Mouse (Mus musculus): ENCODE measurements around the gene Eps8l2.

Eps8l2 gene

DNA sequence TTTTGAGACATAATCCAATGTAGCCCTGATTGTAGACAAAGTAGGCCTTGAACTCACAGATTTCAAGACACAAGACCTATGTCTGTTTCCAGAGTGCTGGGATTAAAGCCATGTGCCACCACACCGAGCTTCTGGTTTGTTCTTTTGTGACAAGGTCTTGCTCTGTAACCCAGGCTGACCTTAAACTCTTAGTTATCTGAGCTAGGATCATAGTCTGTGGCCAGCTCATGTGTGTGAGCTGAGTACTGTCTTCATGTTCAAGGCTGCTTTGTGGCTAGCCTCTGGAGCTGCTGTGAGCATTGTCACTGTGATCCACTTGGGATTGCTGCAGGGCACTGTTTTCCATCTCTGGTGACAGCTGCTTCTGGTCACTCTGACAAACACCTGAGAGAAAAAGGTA is 56.7 kb downstream of the Eps8l2 start:
- ChIA-PET POLR2A (interaction anchor here in 3 of 4 experiments (0.5 to 8.2 kb wide), 29 partner anchors 10 to 695 kb away, joined by 3 to 175 read pairs (median 4); partner anchors contain the start of genes Rplp2 (in 2 of the 3), Cend1 (in 1 of the 3), Chid1 (in 1 of the 3) and Gatd1 (in 1 of the 3)), CTCF (interaction anchor here (0.5 to 2.8 kb wide), 98 partner anchors 8 to 551 kb away, joined by 3 to 26 read pairs (median 4); partner anchors contain the start of genes Eps8l2 (in 3 of the 4), Cend1 (in 2 of the 4), Sct (in 2 of the 4) and Cd151 (in 1 of the 4))

DNA sequence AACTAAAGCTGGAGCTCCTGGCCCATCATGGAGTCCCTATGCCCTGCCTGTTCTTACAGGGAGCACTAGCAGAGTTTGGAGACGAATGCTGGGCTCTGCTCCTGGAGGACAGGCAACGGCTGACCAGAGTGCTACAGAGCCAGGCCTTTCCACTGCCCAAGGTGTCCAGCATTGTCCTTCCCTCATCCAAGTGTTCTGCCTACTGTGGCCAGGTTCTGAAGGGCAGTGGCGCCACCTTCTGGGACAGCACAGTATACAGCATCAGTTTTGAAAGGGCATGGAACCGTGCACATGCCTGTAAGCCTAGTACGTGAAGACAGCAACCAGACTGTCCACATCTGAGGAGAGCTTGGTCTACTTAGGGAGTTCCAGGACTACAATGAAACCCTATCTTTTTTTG is 64.6 kb downstream of the Eps8l2 start:
- ChIA-PET CTCF (interaction anchor here in 3 of 4 experiments (0.5 to 1.7 kb wide), 17 partner anchors 8 to 289 kb away, joined by 3 to 26 read pairs (median 4); partner anchors contain the start of genes Deaf1 (in 1 of the 3), Rnh1 (in 1 of the 3), Sct (in 1 of the 3) and Taldo1 (in 1 of the 3)), POLR2A (interaction anchor here in 3 of 4 experiments (0.6 to 3.1 kb wide), 13 partner anchors 11 to 188 kb away, joined by 3 to 27 read pairs (median 4); partner anchors contain the start of genes Taldo1 (in 2 of the 3), Cend1 (in 1 of the 3), Rassf7 (in 1 of the 3) and Slc25a22 (in 1 of the 3))

DNA sequence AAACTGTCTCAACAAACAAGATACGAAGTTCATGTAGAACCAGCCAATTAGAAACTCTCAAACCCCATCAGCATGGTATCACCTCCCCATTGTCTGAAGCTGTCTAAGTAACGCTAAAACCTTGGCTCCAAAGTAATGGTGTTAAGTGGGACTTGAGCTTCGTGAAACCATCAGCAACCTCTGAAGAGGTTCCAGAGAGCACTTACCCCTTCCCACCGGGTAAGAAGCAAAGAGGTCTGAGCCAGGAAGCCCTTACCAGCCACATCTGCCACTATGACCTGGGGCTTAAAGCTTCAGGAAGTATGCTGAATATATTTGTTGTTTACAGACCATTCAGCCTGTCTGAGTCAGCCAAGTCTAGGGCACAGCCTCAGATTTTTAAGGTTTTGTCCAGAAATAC is 66.8 kb downstream of the Eps8l2 start:
- ChIA-PET POLR2A (interaction anchor here (0.5 to 1.5 kb wide), 8 partner anchors 10 to 449 kb away, joined by 3 to 9 read pairs (median 4); partner anchors contain the start of gene Taldo1 (in 1 of the 4)), CTCF (interaction anchor here (0.6 to 1.5 kb wide), 7 partner anchors 9 to 177 kb away, joined by 3 to 6 read pairs (median 3); no protein-coding TSS in a partner anchor)

DNA sequence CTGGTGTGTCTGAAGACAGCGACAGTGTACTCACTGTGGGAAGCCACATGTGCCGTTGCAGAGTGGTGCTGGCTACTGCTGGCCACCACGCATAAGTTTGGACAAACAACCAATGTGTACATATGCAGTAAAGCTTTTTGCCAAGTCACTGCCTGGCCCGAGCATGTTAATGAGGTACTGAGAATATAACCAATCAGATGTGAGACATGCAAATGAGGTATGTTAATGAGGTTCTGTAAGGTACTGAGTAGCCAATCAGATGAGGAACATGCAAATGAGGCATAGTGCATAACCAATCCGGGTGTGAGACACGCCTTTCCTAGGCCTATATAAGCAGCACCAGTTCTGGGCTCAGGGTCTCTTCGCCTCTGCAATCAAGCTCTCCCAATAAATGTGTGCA is 69.0 kb downstream of the Eps8l2 start:
- POLR2A ChIA-PET: interaction anchor here in 2 of 4 experiments (0.7 to 2.3 kb wide), 7 partner anchors 13 to 115 kb away, joined by 3 to 10 read pairs (median 6); partner anchors contain the start of genes Eps8l2 (in 1 of the 2) and Taldo1 (in 1 of the 2)

DNA sequence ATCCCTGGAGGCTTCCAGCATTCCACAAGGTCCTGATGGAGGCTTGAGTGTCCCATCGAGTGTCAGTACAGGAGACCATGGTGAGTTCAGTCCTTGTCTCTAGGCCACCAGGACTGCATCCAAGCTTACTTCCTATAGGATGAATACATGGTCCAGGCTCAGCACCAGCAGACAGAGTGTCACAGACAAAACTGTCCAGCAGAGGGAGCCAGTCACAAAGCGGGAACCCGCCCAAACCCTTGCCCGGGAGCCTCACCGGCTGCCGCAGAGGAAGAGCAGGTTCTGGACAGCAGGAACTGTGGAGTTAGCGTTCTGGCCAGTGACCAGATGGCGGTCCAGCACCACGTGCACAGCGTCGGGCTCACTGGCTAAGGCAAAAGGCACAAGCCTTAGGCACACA is 70.2 kb downstream of the Eps8l2 start:
- POLR2A ChIA-PET: interaction anchor here (0.5 to 3.4 kb wide), 22 partner anchors 13 to 269 kb away, joined by 3 to 13 read pairs (median 4); partner anchors contain the start of genes Taldo1 (in 2 of the 4), Eps8l2 (in 1 of the 4), Pidd1 (in 1 of the 4) and Rplp2 (in 1 of the 4)
- CTCF ChIA-PET: interaction anchor here (0.5 to 2.6 kb wide), 47 partner anchors 14 to 1020 kb away, joined by 3 to 20 read pairs (median 4); partner anchors contain the start of genes Rplp2 (in 4 of the 4), Taldo1 (in 4 of the 4), Slc25a22 (in 2 of the 4) and Cend1 (in 1 of the 4)

More for the DNA sequence above, 69.0 kb downstream of the Eps8l2 start:
- CTCF ChIA-PET: interaction anchor here in 3 of 4 experiments (0.6 to 1.3 kb wide), 4 partner anchors 13 to 848 kb away, joined by 3 to 8 read pairs (median 7); no protein-coding TSS in a partner anchor

DNA sequence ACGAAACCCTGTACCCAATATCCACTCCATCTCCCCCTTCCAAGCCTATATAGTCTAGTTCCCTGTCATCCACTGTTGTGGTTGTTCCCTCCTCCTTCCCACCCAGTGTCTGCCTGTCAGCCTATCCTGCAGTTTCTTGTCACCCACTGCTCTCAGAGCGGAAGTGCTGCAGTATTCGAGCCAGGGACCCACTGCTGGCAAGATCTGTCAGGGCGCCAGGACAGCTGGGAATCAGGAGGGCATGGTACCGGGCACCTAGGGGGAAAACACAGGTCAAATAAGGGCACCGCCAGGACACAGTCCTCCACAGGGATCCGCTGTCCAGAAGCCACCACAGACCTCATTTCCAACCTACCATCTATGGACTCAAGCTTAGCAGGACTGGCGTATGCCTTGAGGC is 72.0 kb downstream of the Eps8l2 start:
- ChIA-PET POLR2A (interaction anchor here in 2 of 4 experiments (0.6 to 3.4 kb wide), 6 partner anchors 8 to 44 kb away, joined by 3 to 9 read pairs (median 4); partner anchors contain the start of genes Pidd1 (in 1 of the 2), Pnpla2 (in 1 of the 2) and Taldo1 (in 1 of the 2)), CTCF (interaction anchor here in 1 of 4 experiments (0.6 to 2.6 kb wide), 3 partner anchors 18 to 58 kb away, joined by 4 to 20 read pairs (median 7); partner anchors contain the start of genes Rplp2 and Taldo1)

DNA sequence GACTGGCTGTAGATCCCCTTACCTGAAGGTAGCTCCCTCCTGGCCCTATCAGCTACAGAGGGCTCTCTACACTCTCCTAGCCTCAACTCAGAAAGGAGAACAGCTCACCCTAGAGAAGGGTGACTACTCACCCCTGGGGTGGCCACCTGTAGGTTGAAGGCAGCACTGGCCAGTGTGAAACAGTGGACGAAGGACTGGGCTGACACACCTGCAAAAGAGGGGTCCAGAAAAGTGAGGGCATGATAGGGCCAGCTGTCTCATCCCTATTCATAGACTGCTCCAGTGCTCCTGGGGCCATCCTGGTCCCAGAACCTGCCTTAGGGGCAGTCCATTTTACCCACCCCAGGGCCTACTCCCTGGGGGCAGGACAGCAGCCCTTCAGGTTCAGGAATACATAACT is 73.0 kb downstream of the Eps8l2 start:
- POLR2A ChIA-PET: interaction anchor here in 1 of 4 experiments (0.9 to 3.4 kb wide), 5 partner anchors 19 to 57 kb away, joined by 3 to 9 read pairs (median 5); partner anchors contain the start of genes Pidd1, Pnpla2 and Slc25a22

More for the DNA sequence above, 73.0 kb downstream of the Eps8l2 start:
- CTCF ChIA-PET: no interaction called here
